Mouse (Mus musculus): ENCODE data around the gene Gm11595. TPM values are rescaled to one million over a fixed set of nuclear protein-coding genes. Genes with fewer than 3 reads are reported as not detected.

Gene Gm11595
- polyA plus RNA-seq, 1 experiment from 2014 or later = not detected

DNA sequence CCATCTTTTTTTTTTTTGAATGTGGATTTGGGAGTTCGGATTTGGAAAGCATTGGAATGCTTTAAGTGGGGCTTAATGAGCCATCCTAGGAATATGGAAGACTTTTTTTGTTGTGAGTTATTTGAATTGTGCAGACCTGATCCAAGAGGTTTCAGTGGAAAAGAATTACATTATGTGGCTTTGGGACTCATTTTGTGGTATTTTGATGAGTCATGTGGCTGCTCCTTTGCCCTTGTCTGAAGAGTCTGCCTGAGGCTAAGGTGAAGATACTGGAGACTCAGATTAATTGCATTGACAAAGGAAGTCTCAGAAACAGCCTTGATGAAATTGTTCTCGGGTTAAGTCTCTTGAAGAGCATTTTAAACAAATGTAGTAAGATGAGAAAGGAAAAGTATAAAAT is 4.3 kb downstream of the Gm11595 start:
- Histone ChIP-seq H3K9ac (ENCODE audit: low read length) (no peak overlapping the region), H3K4me2 (ENCODE audit: low read depth, low read length, severe bottlenecking) (no peak overlapping the region), H3K27ac (ENCODE audit: low read depth, low read length) (no peak overlapping the region), H3K36me3 (ENCODE audit: control insufficient read depth, insufficient read depth, low read length) (no peaks in the 10 kb centered on the region), H3K27me3 (ENCODE audit: control insufficient read depth, insufficient read depth, low read length) (no peaks in the 10 kb centered on the region), H3K9me3 (ENCODE audit: control insufficient read depth, low read length) (no peaks in the 10 kb centered on the region), H3K4me3 (ENCODE audit: low read depth, low read length) (no peak overlapping the region), H3K4me1 (replicated peaks; ENCODE audit: control insufficient read depth, insufficient read depth, low read length) (no peaks in the 10 kb centered on the region)
- DNase-seq (ENCODE audit: low spot score) (no peak), ATAC-seq (replicated peaks; ENCODE audit: low FRiP score) (no peak)
- WGBS = 83% methylated on average over 2 of the region's 2 CpGs

DNA sequence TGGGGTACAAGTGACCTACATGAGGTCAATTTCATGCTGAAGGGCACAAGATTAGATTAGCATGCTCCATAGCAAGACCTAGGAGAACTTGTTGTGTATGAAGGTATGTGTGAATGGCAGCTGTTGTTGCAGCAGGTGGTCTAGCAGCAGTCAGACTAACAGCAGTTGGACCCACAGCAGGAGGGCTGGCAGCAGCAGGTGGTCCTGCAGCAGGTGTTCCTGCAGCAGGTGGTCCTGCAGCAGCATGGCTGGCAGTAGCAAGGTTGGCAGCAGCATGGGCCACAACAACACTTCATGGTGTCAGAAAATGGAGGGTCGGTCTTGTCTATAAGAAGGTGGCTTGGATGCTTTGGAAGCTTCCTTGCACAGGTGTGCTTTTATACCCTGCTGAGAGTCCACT is 13.8 kb downstream of the Gm11595 start:
- no peak overlapping the region for H3K4me2 ChIP-seq (ENCODE audit: low read depth, low read length, severe bottlenecking)
- no peaks in the 10 kb centered on the region for H3K4me1 ChIP-seq (replicated peaks; ENCODE audit: control insufficient read depth, insufficient read depth, low read length)
- no peak for ATAC-seq (replicated peaks; ENCODE audit: low FRiP score)
- H3K9me3 ChIP-seq (ENCODE audit: control insufficient read depth, low read length) = no peaks in the 10 kb centered on the region
- H3K27me3 ChIP-seq (ENCODE audit: control insufficient read depth, insufficient read depth, low read length) = no peaks in the 10 kb centered on the region
- WGBS = 90% methylated on average over 1 of the region's 1 CpGs
- peak; percentile 49 for DNase-seq (ENCODE audit: low spot score)
- no peak overlapping the region for H3K9ac ChIP-seq (ENCODE audit: low read length)
- no peak overlapping the region for H3K4me3 ChIP-seq (ENCODE audit: low read depth, low read length)
- H3K36me3 ChIP-seq (ENCODE audit: control insufficient read depth, insufficient read depth, low read length) = no peaks in the 10 kb centered on the region
- no peak overlapping the region for H3K27ac ChIP-seq (ENCODE audit: low read depth, low read length)

GRCm38 (mm10) chr11:99743985-99744384 is 28.7 kb downstream of the Gm11595 start:
- no peak overlapping the region for H3K27ac ChIP-seq (ENCODE audit: low read depth, low read length)
- H3K4me1 ChIP-seq (replicated peaks; ENCODE audit: control insufficient read depth, insufficient read depth, low read length) = no peaks in the 10 kb centered on the region
- ATAC-seq (replicated peaks; ENCODE audit: low FRiP score) (no peak), DNase-seq (ENCODE audit: low spot score) (no peak)
- H3K9ac ChIP-seq (ENCODE audit: low read length) = no peak overlapping the region
- 88% methylated on average over 3 of the region's 3 CpGs for WGBS
- H3K36me3 ChIP-seq (ENCODE audit: control insufficient read depth, insufficient read depth, low read length) = no peaks in the 10 kb centered on the region
- no peaks in the 10 kb centered on the region for H3K9me3 ChIP-seq (ENCODE audit: control insufficient read depth, low read length)
- no peak overlapping the region for H3K4me2 ChIP-seq (ENCODE audit: low read depth, low read length, severe bottlenecking)
- H3K27me3 ChIP-seq (ENCODE audit: control insufficient read depth, insufficient read depth, low read length) = no peaks in the 10 kb centered on the region
- no peak overlapping the region for H3K4me3 ChIP-seq (ENCODE audit: low read depth, low read length)

- H3K27ac ChIP-seq (ENCODE audit: low read depth, low read length) = no peak within 1 kb of the TSS
- no peak within 1 kb of the TSS for H3K9ac ChIP-seq (ENCODE audit: low read length)
- no peak within 1 kb of the TSS for H3K4me2 ChIP-seq (ENCODE audit: low read depth, low read length, severe bottlenecking)
- H3K9me3 ChIP-seq (ENCODE audit: control insufficient read depth, low read length) = no peaks in the 10 kb centered on the region
- DNase-seq (ENCODE audit: low spot score) (no peak), ATAC-seq (replicated peaks; ENCODE audit: low FRiP score) (no peak)
- 74% methylated on average over 2 of the region's 2 CpGs for WGBS
- no peaks in the 10 kb centered on the region for H3K4me1 ChIP-seq (replicated peaks; ENCODE audit: control insufficient read depth, insufficient read depth, low read length)
- no peaks in the 10 kb centered on the region for H3K36me3 ChIP-seq (ENCODE audit: control insufficient read depth, insufficient read depth, low read length)
- H3K4me3 ChIP-seq (ENCODE audit: low read depth, low read length) = no peak within 1 kb of the TSS
- H3K27me3 ChIP-seq (ENCODE audit: control insufficient read depth, insufficient read depth, low read length) = no peaks in the 10 kb centered on the region
Observed at GRCm38 (mm10) chr11:99734190-99734589, 38.5 kb downstream of the Gm11595 start, which contains the start of gene Gm14180. Gm14180 (minus strand) TSS chr11:99734290.

- 85% methylated on average over 2 of the region's 2 CpGs for WGBS
- H3K36me3 ChIP-seq (ENCODE audit: control insufficient read depth, insufficient read depth, low read length) = no peaks in the 10 kb centered on the region
- H3K9me3 ChIP-seq (ENCODE audit: control insufficient read depth, low read length) = no peaks in the 10 kb centered on the region
- no peak overlapping the region for H3K4me3 ChIP-seq (ENCODE audit: low read depth, low read length)
- ATAC-seq (replicated peaks; ENCODE audit: low FRiP score) (no peak), DNase-seq (ENCODE audit: low spot score) (no peak)
- no peak overlapping the region for H3K27ac ChIP-seq (ENCODE audit: low read depth, low read length)
- no peaks in the 10 kb centered on the region for H3K4me1 ChIP-seq (replicated peaks; ENCODE audit: control insufficient read depth, insufficient read depth, low read length)
- no peak overlapping the region for H3K9ac ChIP-seq (ENCODE audit: low read length)
- H3K27me3 ChIP-seq (ENCODE audit: control insufficient read depth, insufficient read depth, low read length) = no peaks in the 10 kb centered on the region
- no peak overlapping the region for H3K4me2 ChIP-seq (ENCODE audit: low read depth, low read length, severe bottlenecking)
Observed at GRCm38 (mm10) chr11:99724061-99724460, 48.7 kb downstream of the Gm11595 start.

Other genes starting within 250 kb of the Gm11595 start
- not detected in 2 replicates for gene Krt40, start 229.8 kb downstream of the Gm11595 start, polyA plus RNA-seq (2014; fragmentation: Nextera tagmentation; extraction: Ambion mirVana)
- not detected in 2 replicates for gene Krtap3-3, start 222.0 kb downstream of the Gm11595 start, polyA plus RNA-seq (2014; fragmentation: Nextera tagmentation; extraction: Ambion mirVana)
- not detected in 2 replicates for gene Krtap3-2, start 216.1 kb downstream of the Gm11595 start, polyA plus RNA-seq (2014; fragmentation: Nextera tagmentation; extraction: Ambion mirVana)
- not detected in 2 replicates for gene Gm11939, start 213.4 kb downstream of the Gm11595 start, polyA plus RNA-seq (2014; fragmentation: Nextera tagmentation; extraction: Ambion mirVana)
- not detected in 2 replicates for gene Krtap3-1, start 206.3 kb downstream of the Gm11595 start, polyA plus RNA-seq (2014; fragmentation: Nextera tagmentation; extraction: Ambion mirVana)
- gene Krtap1-5, start 191.9 kb downstream of the Gm11595 start, polyA plus RNA-seq (2014; fragmentation: Nextera tagmentation; extraction: Ambion mirVana) = not detected in 2 replicates
- gene Krtap1-4, start 189.3 kb downstream of the Gm11595 start, polyA plus RNA-seq (2014; fragmentation: Nextera tagmentation; extraction: Ambion mirVana) = not detected in 2 replicates
- not detected in 2 replicates for gene Krtap1-3, start 181.6 kb downstream of the Gm11595 start, polyA plus RNA-seq (2014; fragmentation: Nextera tagmentation; extraction: Ambion mirVana)
- gene Krtap9-3, start 174.8 kb downstream of the Gm11595 start, polyA plus RNA-seq (2014; fragmentation: Nextera tagmentation; extraction: Ambion mirVana) = not detected in 2 replicates
- not detected in 2 replicates for gene Gm11938, start 169.6 kb downstream of the Gm11595 start, polyA plus RNA-seq (2014; fragmentation: Nextera tagmentation; extraction: Ambion mirVana)
- gene Gm11937, start 162.7 kb downstream of the Gm11595 start, polyA plus RNA-seq (2014; fragmentation: Nextera tagmentation; extraction: Ambion mirVana) = not detected in 2 replicates
- not detected in 2 replicates for gene Krtap2-4, start 158.1 kb downstream of the Gm11595 start, polyA plus RNA-seq (2014; fragmentation: Nextera tagmentation; extraction: Ambion mirVana)
- not detected in 2 replicates for gene Gm11562, start 152.5 kb downstream of the Gm11595 start, polyA plus RNA-seq (2014; fragmentation: Nextera tagmentation; extraction: Ambion mirVana)
- not detected in 2 replicates for gene Krtap4-1, start 144.7 kb downstream of the Gm11595 start, polyA plus RNA-seq (2014; fragmentation: Nextera tagmentation; extraction: Ambion mirVana)
- not detected in 2 replicates for gene Krtap4-2, start 137.8 kb downstream of the Gm11595 start, polyA plus RNA-seq (2014; fragmentation: Nextera tagmentation; extraction: Ambion mirVana)
- not detected in 2 replicates for gene Krtap4-7, start 128.8 kb downstream of the Gm11595 start, polyA plus RNA-seq (2014; fragmentation: Nextera tagmentation; extraction: Ambion mirVana)
- not detected in 2 replicates for gene Gm11555, start 122.7 kb downstream of the Gm11595 start, polyA plus RNA-seq (2014; fragmentation: Nextera tagmentation; extraction: Ambion mirVana)
- not detected in 2 replicates for gene Gm11563, start 114.0 kb downstream of the Gm11595 start, polyA plus RNA-seq (2014; fragmentation: Nextera tagmentation; extraction: Ambion mirVana)
- gene Krtap4-6, start 107.0 kb downstream of the Gm11595 start, polyA plus RNA-seq (2014; fragmentation: Nextera tagmentation; extraction: Ambion mirVana) = not detected in 2 replicates
- gene Gm14190, start 82.2 kb downstream of the Gm11595 start, polyA plus RNA-seq (2014; fragmentation: Nextera tagmentation; extraction: Ambion mirVana) = not detected in 2 replicates
- gene Gm14180, start 38.6 kb downstream of the Gm11595 start, polyA plus RNA-seq (2014; fragmentation: Nextera tagmentation; extraction: Ambion mirVana) = not detected in 2 replicates
- gene Krtap4-8, start 7.8 kb upstream of the Gm11595 start, polyA plus RNA-seq (2014; fragmentation: Nextera tagmentation; extraction: Ambion mirVana) = not detected in 2 replicates
- not detected in 2 replicates for gene Krtap4-9, start 12.3 kb upstream of the Gm11595 start, polyA plus RNA-seq (2014; fragmentation: Nextera tagmentation; extraction: Ambion mirVana)
- gene Gm11596, start 20.6 kb upstream of the Gm11595 start, polyA plus RNA-seq (2014; fragmentation: Nextera tagmentation; extraction: Ambion mirVana) = not detected in 2 replicates
- gene Gm11569, start 26.0 kb upstream of the Gm11595 start, polyA plus RNA-seq (2014; fragmentation: Nextera tagmentation; extraction: Ambion mirVana) = not detected in 2 replicates
- gene Gm11554, start 31.5 kb upstream of the Gm11595 start, polyA plus RNA-seq (2014; fragmentation: Nextera tagmentation; extraction: Ambion mirVana) = not detected in 2 replicates
- gene Krtap4-13, start 37.0 kb upstream of the Gm11595 start, polyA plus RNA-seq (2014; fragmentation: Nextera tagmentation; extraction: Ambion mirVana) = not detected in 2 replicates
- not detected in 2 replicates for gene Gm11564, start 42.8 kb upstream of the Gm11595 start, polyA plus RNA-seq (2014; fragmentation: Nextera tagmentation; extraction: Ambion mirVana)
- not detected in 2 replicates for gene 2300003K06Rik, start 65.2 kb upstream of the Gm11595 start, polyA plus RNA-seq (2014; fragmentation: Nextera tagmentation; extraction: Ambion mirVana)
- gene Krtap4-16, start 78.7 kb upstream of the Gm11595 start, polyA plus RNA-seq (2014; fragmentation: Nextera tagmentation; extraction: Ambion mirVana) = not detected in 2 replicates
- gene Gm11568, start 85.0 kb upstream of the Gm11595 start, polyA plus RNA-seq (2014; fragmentation: Nextera tagmentation; extraction: Ambion mirVana) = not detected in 2 replicates
- not detected in 2 replicates for gene Gm11559, start 91.6 kb upstream of the Gm11595 start, polyA plus RNA-seq (2014; fragmentation: Nextera tagmentation; extraction: Ambion mirVana)
- gene Krtap9-1, start 100.5 kb upstream of the Gm11595 start, polyA plus RNA-seq (2014; fragmentation: Nextera tagmentation; extraction: Ambion mirVana) = not detected in 2 replicates
- not detected in 2 replicates for gene Gm11567, start 106.3 kb upstream of the Gm11595 start, polyA plus RNA-seq (2014; fragmentation: Nextera tagmentation; extraction: Ambion mirVana)
- gene Krtap31-1, start 135.0 kb upstream of the Gm11595 start, polyA plus RNA-seq (2014; fragmentation: Nextera tagmentation; extraction: Ambion mirVana) = not detected in 2 replicates
- gene Gm11565, start 141.8 kb upstream of the Gm11595 start, polyA plus RNA-seq (2014; fragmentation: Nextera tagmentation; extraction: Ambion mirVana) = not detected in 2 replicates
- not detected in 2 replicates for gene Krtap31-2, start 163.4 kb upstream of the Gm11595 start, polyA plus RNA-seq (2014; fragmentation: Nextera tagmentation; extraction: Ambion mirVana)
- gene Krtap9-5, start 175.6 kb upstream of the Gm11595 start, polyA plus RNA-seq (2014; fragmentation: Nextera tagmentation; extraction: Ambion mirVana) = not detected in 2 replicates
- gene Krtap29-1, start 206.1 kb upstream of the Gm11595 start, polyA plus RNA-seq (2014; fragmentation: Nextera tagmentation; extraction: Ambion mirVana) = not detected in 2 replicates
- gene Krtap16-1, start 213.7 kb upstream of the Gm11595 start, polyA plus RNA-seq (2014; fragmentation: Nextera tagmentation; extraction: Ambion mirVana) = not detected in 2 replicates
- gene Krtap17-1, start 221.1 kb upstream of the Gm11595 start, polyA plus RNA-seq (2014; fragmentation: Nextera tagmentation; extraction: Ambion mirVana) = not detected in 2 replicates
- not detected in 2 replicates for gene Krt33a, start 243.3 kb upstream of the Gm11595 start, polyA plus RNA-seq (2014; fragmentation: Nextera tagmentation; extraction: Ambion mirVana)

Data from forebrain, embryonic 11.5 days (tissue).